Mouse (Mus musculus): ENCODE results near the gene Tle1. TPM values are rescaled to one million over a fixed set of nuclear protein-coding genes. Genes with fewer than 3 reads are reported as not detected.

The Tle1 gene
- total and polyA plus RNA-seq, 2 experiments from 2014 or later = 23.0 to 77.9 TPM

DNA sequence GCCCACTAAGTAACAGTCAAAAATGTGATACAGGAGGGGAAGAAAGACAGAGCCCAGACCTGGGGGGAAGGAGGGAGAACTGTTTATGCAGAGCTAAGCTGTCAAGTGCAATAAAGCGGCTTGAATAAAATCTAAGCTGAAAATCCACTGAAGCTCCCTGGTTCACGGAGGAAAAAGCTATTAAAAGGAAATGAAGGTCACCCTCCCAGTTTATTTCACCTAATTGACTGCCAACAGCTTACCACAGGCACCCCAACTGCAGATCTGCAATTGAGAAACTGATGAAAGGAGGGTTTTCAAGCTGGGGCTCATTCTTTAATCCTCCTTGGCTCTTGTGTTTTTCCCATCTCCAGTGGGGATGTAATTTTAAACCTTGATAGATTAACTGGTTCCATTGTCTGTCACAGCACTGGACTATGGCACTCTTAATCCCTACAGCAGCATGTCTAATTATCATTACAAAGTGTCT, 32.9 kb downstream of the Tle1 start:
- Histone ChIP-seq H3K27me3 (ENCODE audit: insufficient read depth, low read length) (no peaks in the 10 kb centered on the region), H3K4me2 (ENCODE audit: low read depth, low read length, poor library complexity, severe bottlenecking) (no peak overlapping the region), H3K9ac (replicated peaks; ENCODE audit: low read length, poor library complexity, severe bottlenecking) (no peak overlapping the region), H3K36me3 (ENCODE audit: insufficient read depth, low read length) (no peaks in the 10 kb centered on the region), H3K9me3 (ENCODE audit: low read length) (no peaks in the 10 kb centered on the region), H3K27ac (ENCODE audit: low read depth, low read length) (no peak overlapping the region; the same call in 1 of the 2 replicates), H3K4me3 (ENCODE audit: low read depth, low read length) (no peak overlapping the region), H3K4me1 (ENCODE audit: insufficient read depth, low read length) (peaks cover 6% of the 10 kb centered on the region; the same call in 1 of the 2 replicates)
- DNase-seq (ENCODE audit: low spot score) (peak; percentile 68), ATAC-seq (ENCODE audit: low FRiP score) (peak; percentile 62; the same call in 1 of the 2 replicates)
- no peak for TF ChIP-seq CTCF (IDR thresholded peaks at IDR 0.05)
- 11% methylated on average over 2 of the region's 2 CpGs for WGBS

DNA sequence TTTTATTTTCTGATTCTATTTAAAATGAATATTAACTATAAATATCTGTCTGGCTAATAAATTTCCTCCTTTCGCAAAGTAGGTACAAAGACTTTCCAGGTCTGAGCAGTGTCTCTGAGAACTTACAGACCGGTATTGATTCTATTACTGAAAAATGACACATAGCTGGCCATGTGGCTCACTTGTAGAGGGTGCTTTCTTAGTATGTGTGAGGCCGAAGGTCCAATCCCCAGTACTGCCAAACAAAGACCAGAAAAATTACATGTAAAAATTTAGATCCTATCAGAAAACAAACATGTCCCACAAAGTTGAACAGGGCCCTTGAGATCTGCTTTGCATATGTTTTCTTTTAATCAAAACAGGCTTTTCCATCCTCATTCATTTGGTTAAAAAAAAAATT, 33.5 kb downstream of the Tle1 start:
- H3K4me2 ChIP-seq (ENCODE audit: low read depth, low read length, poor library complexity, severe bottlenecking) = no peak overlapping the region
- 34% methylated on average over 3 of the region's 3 CpGs for WGBS
- no peaks in the 10 kb centered on the region for H3K36me3 ChIP-seq (ENCODE audit: insufficient read depth, low read length)
- H3K4me1 ChIP-seq (ENCODE audit: insufficient read depth, low read length) = peaks cover 6% of the 10 kb centered on the region; the same call in 1 of the 2 replicates
- DNase-seq (ENCODE audit: low spot score) (no peak), ATAC-seq (ENCODE audit: low FRiP score) (no peak)
- no peaks in the 10 kb centered on the region for H3K27me3 ChIP-seq (ENCODE audit: insufficient read depth, low read length)
- no peak overlapping the region for H3K27ac ChIP-seq (ENCODE audit: low read depth, low read length)
- H3K4me3 ChIP-seq (ENCODE audit: low read depth, low read length) = no peak overlapping the region
- H3K9me3 ChIP-seq (ENCODE audit: low read length) = no peaks in the 10 kb centered on the region
- TF ChIP-seq CTCF (IDR thresholded peaks at IDR 0.05) = no peak
- no peak overlapping the region for H3K9ac ChIP-seq (replicated peaks; ENCODE audit: low read length, poor library complexity, severe bottlenecking)

DNA sequence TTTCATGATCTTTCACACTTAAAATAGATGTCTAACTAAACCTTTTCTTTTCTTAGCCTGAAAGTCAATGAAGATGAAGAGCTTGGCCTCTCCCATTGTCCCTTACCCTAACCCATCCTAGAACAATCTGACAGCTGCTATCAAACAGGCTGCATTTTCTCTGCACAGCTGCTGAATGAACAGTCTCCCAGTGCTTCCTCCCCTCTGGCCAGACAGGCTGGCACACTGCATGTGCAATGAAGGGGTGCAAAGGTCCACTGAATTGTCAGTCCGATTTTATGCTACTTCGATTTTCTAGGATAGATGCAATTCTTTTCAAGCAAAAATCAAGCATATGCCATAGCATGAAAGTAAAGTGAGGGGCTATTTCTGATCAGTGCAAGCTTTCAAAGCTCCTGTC, 34.2 kb downstream of the Tle1 start:
- Histone ChIP-seq H3K4me2 (ENCODE audit: low read depth, low read length, poor library complexity, severe bottlenecking) (no peak overlapping the region), H3K4me3 (ENCODE audit: low read depth, low read length) (no peak overlapping the region), H3K4me1 (ENCODE audit: insufficient read depth, low read length) (peaks cover 6% of the 10 kb centered on the region; the same call in 1 of the 2 replicates), H3K9ac (replicated peaks; ENCODE audit: low read length, poor library complexity, severe bottlenecking) (no peak overlapping the region), H3K9me3 (ENCODE audit: low read length) (no peaks in the 10 kb centered on the region), H3K27me3 (ENCODE audit: insufficient read depth, low read length) (no peaks in the 10 kb centered on the region), H3K36me3 (ENCODE audit: insufficient read depth, low read length) (no peaks in the 10 kb centered on the region), H3K27ac (ENCODE audit: low read depth, low read length) (no peak overlapping the region)
- ATAC-seq (ENCODE audit: low FRiP score) = no peak
- DNase-seq (ENCODE audit: low spot score) = peak; percentile 38
- no peak for TF ChIP-seq CTCF (IDR thresholded peaks at IDR 0.05)
- 29% methylated on average over 2 of the region's 2 CpGs for WGBS

DNA sequence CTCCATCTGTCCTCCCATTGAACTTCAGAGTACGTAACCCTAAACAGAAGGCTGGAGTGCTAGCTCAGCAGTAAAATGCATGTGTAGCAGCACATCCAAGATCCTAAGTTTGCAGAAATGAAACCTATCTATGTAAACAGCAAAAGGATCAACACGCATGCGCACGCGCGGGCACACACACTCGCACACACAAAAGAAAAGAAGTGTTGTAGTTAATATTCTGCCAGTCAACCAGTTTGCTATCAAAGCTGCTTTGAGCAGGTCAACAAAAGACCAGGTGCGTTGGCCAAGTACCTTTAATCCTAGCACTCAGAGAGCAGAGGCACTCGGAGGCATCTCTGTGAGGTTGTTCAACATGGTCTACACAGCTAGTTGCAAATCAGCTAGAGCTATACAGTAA, 35.0 kb downstream of the Tle1 start:
- no peaks in the 10 kb centered on the region for H3K27me3 ChIP-seq (ENCODE audit: insufficient read depth, low read length)
- TF ChIP-seq CTCF (IDR thresholded peaks at IDR 0.05) = no peak

DNA sequence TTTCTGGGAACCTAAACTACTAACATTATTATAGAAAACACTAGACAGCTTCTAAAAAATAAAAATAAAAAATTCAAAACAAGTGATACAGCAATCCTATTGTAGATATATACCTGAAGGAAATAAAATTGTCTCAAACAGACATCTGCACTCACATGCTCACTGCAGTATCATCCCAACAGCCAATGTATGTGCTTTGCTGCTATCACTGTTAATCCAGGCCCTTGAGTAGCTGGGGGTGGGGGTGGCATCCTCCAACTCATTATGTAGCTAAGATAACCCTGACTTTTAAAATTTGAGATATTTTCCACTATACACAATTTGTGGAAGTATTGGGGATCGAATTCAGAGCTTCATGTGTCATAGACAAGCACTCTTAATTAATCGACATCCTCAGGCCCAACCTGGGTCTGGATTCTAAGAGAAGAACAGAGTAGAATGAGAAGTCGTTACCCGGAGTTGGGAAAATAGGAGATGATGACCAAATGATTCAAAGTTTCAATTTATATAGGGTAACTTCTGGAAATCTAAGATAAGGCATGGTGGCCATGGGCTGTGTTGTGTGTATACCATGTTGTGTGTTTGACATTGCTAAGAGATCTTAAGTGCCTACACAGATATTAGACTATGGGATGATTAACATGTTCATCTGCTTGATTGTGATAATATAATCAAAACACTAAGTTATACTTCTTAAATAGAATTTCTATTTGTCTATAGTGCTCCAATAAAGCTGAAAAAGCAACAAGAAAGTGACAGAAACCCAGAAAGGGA, 38.1 kb downstream of the Tle1 start:
- Histone ChIP-seq H3K9me3 (ENCODE audit: low read length) (no peaks in the 10 kb centered on the region), H3K27ac (ENCODE audit: low read depth, low read length) (no peak overlapping the region), H3K4me2 (ENCODE audit: low read depth, low read length, poor library complexity, severe bottlenecking) (no peak overlapping the region), H3K4me3 (ENCODE audit: low read depth, low read length) (no peak overlapping the region), H3K4me1 (ENCODE audit: insufficient read depth, low read length) (no peaks in the 10 kb centered on the region), H3K27me3 (ENCODE audit: insufficient read depth, low read length) (no peaks in the 10 kb centered on the region), H3K9ac (replicated peaks; ENCODE audit: low read length, poor library complexity, severe bottlenecking) (no peak overlapping the region), H3K36me3 (ENCODE audit: insufficient read depth, low read length) (no peaks in the 10 kb centered on the region)
- DNase-seq (ENCODE audit: low spot score) (no peak), ATAC-seq (ENCODE audit: low FRiP score) (no peak)
- no peak for TF ChIP-seq CTCF (IDR thresholded peaks at IDR 0.05)
- 95% methylated on average over 4 of the region's 4 CpGs for WGBS

More for the DNA sequence above, 35.0 kb downstream of the Tle1 start:
- H3K4me2 ChIP-seq (ENCODE audit: low read depth, low read length, poor library complexity, severe bottlenecking) = no peak overlapping the region
- peaks cover 6% of the 10 kb centered on the region; the same call in 1 of the 2 replicates for H3K4me1 ChIP-seq (ENCODE audit: insufficient read depth, low read length)
- H3K27ac ChIP-seq (ENCODE audit: low read depth, low read length) = no peak overlapping the region
- no peaks in the 10 kb centered on the region for H3K9me3 ChIP-seq (ENCODE audit: low read length)
- H3K36me3 ChIP-seq (ENCODE audit: insufficient read depth, low read length) = no peaks in the 10 kb centered on the region
- no peak overlapping the region for H3K4me3 ChIP-seq (ENCODE audit: low read depth, low read length)
- no peak for ATAC-seq (ENCODE audit: low FRiP score)
- 94% methylated on average over 9 of the region's 9 CpGs for WGBS
- no peak overlapping the region for H3K9ac ChIP-seq (replicated peaks; ENCODE audit: low read length, poor library complexity, severe bottlenecking)
- DNase-seq (ENCODE audit: low spot score) = no peak

DNA sequence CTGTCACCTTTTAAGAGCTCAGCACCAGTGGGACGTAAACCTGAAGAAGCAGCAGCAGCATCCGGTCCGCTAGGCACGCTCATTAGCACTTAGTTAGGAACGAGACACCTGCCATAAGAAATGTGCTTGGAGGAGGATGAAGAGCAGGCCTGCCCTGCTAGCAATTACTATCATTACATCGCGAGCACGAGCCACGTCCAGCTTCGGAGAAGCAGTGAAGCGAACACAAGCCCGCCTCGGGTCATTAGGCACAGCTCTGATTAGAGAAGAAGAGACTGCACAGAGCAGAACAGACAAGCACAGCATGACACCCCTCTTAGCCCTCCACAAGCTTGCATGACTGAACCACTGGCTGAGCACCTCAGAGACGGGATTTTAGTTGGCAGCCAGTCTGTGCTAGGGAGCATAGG, 40.6 kb downstream of the Tle1 start:
- no peak overlapping the region for H3K9ac ChIP-seq (replicated peaks; ENCODE audit: low read length, poor library complexity, severe bottlenecking)
- ATAC-seq (ENCODE audit: low FRiP score) (peak; percentile 65; the same call in 1 of the 2 replicates), DNase-seq (ENCODE audit: low spot score) (peak; percentile 82)
- no peak overlapping the region for H3K4me3 ChIP-seq (ENCODE audit: low read depth, low read length)
- no peaks in the 10 kb centered on the region for H3K9me3 ChIP-seq (ENCODE audit: low read length)
- no peak for TF ChIP-seq CTCF (IDR thresholded peaks at IDR 0.05)
- WGBS = 30% methylated on average over 14 of the region's 14 CpGs
- H3K4me2 ChIP-seq (ENCODE audit: low read depth, low read length, poor library complexity, severe bottlenecking) = no peak overlapping the region
- no peaks in the 10 kb centered on the region for H3K36me3 ChIP-seq (ENCODE audit: insufficient read depth, low read length)
- H3K4me1 ChIP-seq (ENCODE audit: insufficient read depth, low read length) = no peaks in the 10 kb centered on the region
- no peak overlapping the region for H3K27ac ChIP-seq (ENCODE audit: low read depth, low read length)
- H3K27me3 ChIP-seq (ENCODE audit: insufficient read depth, low read length) = no peaks in the 10 kb centered on the region
